Mouse (Mus musculus) heart, embryonic 10.5 days (tissue): ENCODE data around the gene Adat1. TPM values are rescaled to one million over a fixed set of nuclear protein-coding genes. Genes with fewer than 3 reads are reported as not detected.

Experiments used
- DNase-seq: peaks from one replicate; pipeline ENCODE4 v3.0.0-alpha.2; 2017; ENCODE audit warnings: low spot score
- H3K27ac ChIP-seq: fragments of 300-500 bp; sonication (generic); 2 replicates; pipeline ENCODE4 v1.5.1; 2016; ENCODE audit warnings: mild to moderate bottlenecking
- H3K27me3 ChIP-seq: fragments of 300-500 bp; sonication (generic); 2 replicates; pipeline ENCODE4 v1.6.1; 2016; ENCODE audit warnings: mild to moderate bottlenecking; ENCODE audit not compliant: poor library complexity, insufficient read depth, severe bottlenecking
- H3K36me3 ChIP-seq: fragments of 300-500 bp; sonication (generic); 2 replicates; pipeline ENCODE4 v1.6.1; 2016; ENCODE audit warnings: mild to moderate bottlenecking, moderate library complexity
- H3K4me1 ChIP-seq: fragments of 300-500 bp; sonication (generic); 2 replicates; pipeline ENCODE4 v1.6.1; 2016; ENCODE audit warnings: mild to moderate bottlenecking
- H3K4me3 ChIP-seq: fragments of 300-500 bp; sonication (generic); 2 replicates; pipeline ENCODE4 v1.5.1; 2016; ENCODE audit warnings: mild to moderate bottlenecking, moderate library complexity
- H3K9me3 ChIP-seq: fragments of 300-500 bp; sonication (generic); 2 replicates; pipeline ENCODE4 v1.6.1; 2016; ENCODE audit warnings: mild to moderate bottlenecking, moderate library complexity
- WGBS: fragments of 180-500 bp; shearing (Covaris S2); methylation state at CpG from one replicate; pipeline ENCODE4 v1.1.7; 2016; 5-methylcytosine and 5-hydroxymethylcytosine counted together
- polyA plus RNA-seq: library from polyadenylated mRNA; unstranded; fragments of >200 nt; fragmentation: Nextera tagmentation; extraction: Ambion mirVana; gene quantifications from 2 replicates; pipeline ENCODE4 v1.2.1, GENCODE M21; 2016

Gene Adat1
- polyA plus RNA-seq, 1 experiment from 2014 or later, result 11.5 TPM

GRCm38 (mm10) chr8:111992703-111993039, 569 bp upstream of the Adat1 start:
- Histone ChIP-seq H3K27me3 (no peaks in the 10 kb centered on the region), H3K4me3 (no peak overlapping the region), H3K36me3 (peaks cover 65% of the 10 kb centered on the region), H3K9me3 (no peaks in the 10 kb centered on the region), H3K4me1 (0 out of 2 replicates have a peak, but pooled peaks cover 10% of the 10 kb centered on the region), H3K27ac (no peak overlapping the region)
- DNase-seq, result no peak
- 76% methylated on average over 3 of the region's 3 CpGs for WGBS

- no peaks in the 10 kb centered on the region for H3K9me3 ChIP-seq
- peak overlapping the region; percentile 89 for H3K4me3 ChIP-seq
- H3K27ac ChIP-seq, result peak overlapping the region; percentile 90; the same call in 1 of the 2 replicates
- WGBS, result 63% methylated on average over 8 of the region's 8 CpGs
- DNase-seq, result no peak
- H3K27me3 ChIP-seq, result no peaks in the 10 kb centered on the region
- peaks cover 63% of the 10 kb centered on the region for H3K36me3 ChIP-seq
- H3K4me1 ChIP-seq, result 0 out of 2 replicates have a peak, but pooled peaks cover 10% of the 10 kb centered on the region
Measured at GRCm38 (mm10) chr8:111991278-111991677, 824 bp downstream of the Adat1 start.

GRCm38 (mm10) chr8:111989911-111990310, 2.2 kb downstream of the Adat1 start:
- Histone ChIP-seq H3K9me3 (no peaks in the 10 kb centered on the region), H3K27me3 (no peaks in the 10 kb centered on the region), H3K36me3 (peaks cover 62% of the 10 kb centered on the region), H3K4me3 (no peak overlapping the region), H3K27ac (no peak overlapping the region), H3K4me1 (0 out of 2 replicates have a peak, but pooled peaks cover 10% of the 10 kb centered on the region)
- 27% methylated on average over 7 of the region's 7 CpGs for WGBS
- DNase-seq, result peak; percentile 83

- Histone ChIP-seq H3K27ac (no peak overlapping the region), H3K9me3 (no peaks in the 10 kb centered on the region), H3K36me3 (peaks cover 78% of the 10 kb centered on the region), H3K27me3 (no peaks in the 10 kb centered on the region), H3K4me1 (peaks cover 8% of the 10 kb centered on the region; the same call in 1 of the 2 replicates), H3K4me3 (no peak overlapping the region)
- DNase-seq, result no peak
- 51% methylated on average over 10 of the region's 10 CpGs for WGBS
Measured at GRCm38 (mm10) chr8:111984511-111984910, 7.6 kb downstream of the Adat1 start.

- peaks cover 8% of the 10 kb centered on the region; the same call in 1 of the 2 replicates for H3K4me1 ChIP-seq
- DNase-seq, result no peak
- H3K9me3 ChIP-seq, result no peaks in the 10 kb centered on the region
- no peaks in the 10 kb centered on the region for H3K27me3 ChIP-seq
- peaks cover 75% of the 10 kb centered on the region for H3K36me3 ChIP-seq
- no peak overlapping the region for H3K27ac ChIP-seq
- 76% methylated on average over 7 of the region's 7 CpGs for WGBS
- no peak overlapping the region for H3K4me3 ChIP-seq
Measured at GRCm38 (mm10) chr8:111982116-111982515, 10.0 kb downstream of the Adat1 start.

- no peaks in the 10 kb centered on the region for H3K9me3 ChIP-seq
- 83% methylated on average over 10 of the region's 10 CpGs for WGBS
Measured at GRCm38 (mm10) chr8:111978147-111978546, 14.0 kb downstream of the Adat1 start.

GRCm38 (mm10) chr8:111976326-111976725, 15.8 kb downstream of the Adat1 start:
- 0 out of 2 replicates have a peak, but pooled peaks cover 5% of the 10 kb centered on the region for H3K4me1 ChIP-seq
- no peak overlapping the region for H3K4me3 ChIP-seq
- H3K9me3 ChIP-seq, result no peaks in the 10 kb centered on the region
- peaks cover 80% of the 10 kb centered on the region for H3K36me3 ChIP-seq
- no peaks in the 10 kb centered on the region for H3K27me3 ChIP-seq
- 78% methylated on average over 2 of the region's 2 CpGs for WGBS
- H3K27ac ChIP-seq, result no peak overlapping the region
- DNase-seq, result no peak

More at GRCm38 (mm10) chr8:111978147-111978546, 14.0 kb downstream of the Adat1 start:
- Histone ChIP-seq H3K27me3 (no peaks in the 10 kb centered on the region), H3K4me3 (no peak overlapping the region), H3K36me3 (peaks cover 79% of the 10 kb centered on the region), H3K4me1 (0 out of 2 replicates have a peak, but pooled peaks cover 5% of the 10 kb centered on the region), H3K27ac (no peak overlapping the region)
- DNase-seq, result no peak

- WGBS, result 96% methylated on average over 2 of the region's 2 CpGs
Measured at GRCm38 (mm10) chr8:111975706-111976105, 16.4 kb downstream of the Adat1 start.

GRCm38 (mm10) chr8:111974138-111974537, 18.0 kb downstream of the Adat1 start:
- Histone ChIP-seq H3K9me3 (no peaks in the 10 kb centered on the region), H3K27ac (no peak overlapping the region), H3K4me1 (0 out of 2 replicates have a peak, but pooled peaks cover 5% of the 10 kb centered on the region), H3K36me3 (peaks cover 77% of the 10 kb centered on the region), H3K4me3 (no peak overlapping the region), H3K27me3 (no peaks in the 10 kb centered on the region)
- 97% methylated on average over 12 of the region's 12 CpGs for WGBS
- DNase-seq, result no peak

More at GRCm38 (mm10) chr8:111975706-111976105, 16.4 kb downstream of the Adat1 start:
- 0 out of 2 replicates have a peak, but pooled peaks cover 5% of the 10 kb centered on the region for H3K4me1 ChIP-seq
- DNase-seq, result no peak
- H3K4me3 ChIP-seq, result no peak overlapping the region
- H3K9me3 ChIP-seq, result no peaks in the 10 kb centered on the region
- H3K36me3 ChIP-seq, result peaks cover 80% of the 10 kb centered on the region
- no peak overlapping the region for H3K27ac ChIP-seq
- no peaks in the 10 kb centered on the region for H3K27me3 ChIP-seq

- Histone ChIP-seq H3K9me3 (no peaks in the 10 kb centered on the region), H3K27me3 (no peaks in the 10 kb centered on the region), H3K27ac (no peak overlapping the region), H3K4me1 (no peaks in the 10 kb centered on the region), H3K36me3 (peaks cover 49% of the 10 kb centered on the region), H3K4me3 (no peak overlapping the region)
- no peak for DNase-seq
- 39% methylated on average over 5 of the region's 5 CpGs for WGBS
Measured at GRCm38 (mm10) chr8:111968991-111969390, 23.1 kb downstream of the Adat1 start.

GRCm38 (mm10) chr8:111968541-111968940, 23.6 kb downstream of the Adat1 start:
- H3K4me1 ChIP-seq, result peaks cover 3% of the 10 kb centered on the region; the same call in 1 of the 2 replicates
- 82% methylated on average over 10 of the region's 10 CpGs for WGBS
- H3K4me3 ChIP-seq, result no peak overlapping the region
- no peaks in the 10 kb centered on the region for H3K9me3 ChIP-seq
- no peaks in the 10 kb centered on the region for H3K27me3 ChIP-seq
- peaks cover 44% of the 10 kb centered on the region for H3K36me3 ChIP-seq
- no peak for DNase-seq
- H3K27ac ChIP-seq, result no peak overlapping the region

- H3K27ac ChIP-seq, result no peak overlapping the region
- no peak for DNase-seq
- whole genome bisulfite sequencing, result 65% methylated on average over 5 of the region's 5 CpGs
- peaks cover 36% of the 10 kb centered on the region for H3K36me3 ChIP-seq
- H3K27me3 ChIP-seq, result no peaks in the 10 kb centered on the region
- no peak overlapping the region for H3K4me3 ChIP-seq
- H3K4me1 ChIP-seq, result peaks cover 15% of the 10 kb centered on the region
- no peaks in the 10 kb centered on the region for H3K9me3 ChIP-seq
Measured at GRCm38 (mm10) chr8:111967246-111967870, 24.7 kb downstream of the Adat1 start.

- 75% methylated on average over 7 of the region's 7 CpGs for WGBS
- H3K4me1 ChIP-seq, result peaks cover 25% of the 10 kb centered on the region
- no peak overlapping the region for H3K4me3 ChIP-seq
- H3K27me3 ChIP-seq, result no peaks in the 10 kb centered on the region
- H3K9me3 ChIP-seq, result no peaks in the 10 kb centered on the region
- DNase-seq, result no peak
- H3K27ac ChIP-seq, result no peak overlapping the region
- peaks cover 19% of the 10 kb centered on the region for H3K36me3 ChIP-seq
Measured at GRCm38 (mm10) chr8:111964849-111965561, 27.1 kb downstream of the Adat1 start.
